Mouse (Mus musculus) regulatory T cell (primary cell): Measurements from ENCODE around the gene Gng12.
"Not testable (repeated sequence)": the region's sequence is repeated elsewhere in the genome, so short reads cannot be mapped to it uniquely, and the experiment has no call there.

Experiments used
- in situ Hi-C: fragments of 300-600 bp; cut with MboI, MseI; formaldehyde crosslinking; loops from one replicate; pipeline ENCODE4 v1.15.1; 2025; ENCODE audit warnings: high pct_unique_total_duplicates

The Gng12 gene

DNA sequence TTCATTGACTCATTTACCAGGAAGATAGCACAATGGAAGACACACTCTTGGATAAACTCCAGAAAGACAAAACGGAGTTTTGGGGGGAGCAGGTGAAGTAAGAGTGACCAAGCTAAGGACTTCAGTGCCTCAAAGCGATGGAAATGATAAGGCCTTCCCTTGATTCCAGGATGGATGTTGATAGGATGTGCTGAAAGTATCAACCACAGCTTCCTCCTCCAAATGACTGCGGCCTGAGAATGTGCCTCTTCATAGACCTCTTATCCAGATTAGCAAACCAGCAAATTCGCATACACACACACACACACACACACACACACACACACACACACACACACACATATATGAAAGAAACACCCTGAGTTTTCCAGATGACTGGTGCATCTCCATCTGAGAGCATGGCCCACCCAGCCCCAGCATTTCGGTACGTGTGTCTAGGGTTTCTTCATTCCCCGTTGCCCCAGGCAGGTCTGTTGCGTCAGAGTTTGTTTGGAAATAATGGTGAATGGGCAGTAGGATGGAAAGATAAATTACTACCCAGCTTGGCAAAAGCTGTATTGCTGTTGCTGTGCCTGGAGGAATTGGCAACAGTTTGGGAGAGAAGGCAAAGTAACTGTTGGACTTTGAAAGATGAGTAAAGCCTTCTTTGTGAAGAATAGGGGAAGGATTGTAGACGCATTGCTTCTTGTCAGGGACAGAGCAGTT is 131.4 kb downstream of the Gng12 start:
- in situ Hi-C loops: loop anchor here (5.0 kb wide), 1 partner anchor 100 kb away; no protein-coding TSS in a partner anchor

GRCm38 (mm10) chr6:67029312-67029950 is 133.2 kb downstream of the Gng12 start:
- in situ Hi-C loops: loop anchor here (5.0 kb wide), 1 partner anchor 98 kb away; no protein-coding TSS in a partner anchor

GRCm38 (mm10) chr6:67029987-67030386 is 133.8 kb downstream of the Gng12 start:
- in situ Hi-C loops: loop anchor here (5.0 kb wide), 1 partner anchor 97 kb away; no protein-coding TSS in a partner anchor

DNA sequence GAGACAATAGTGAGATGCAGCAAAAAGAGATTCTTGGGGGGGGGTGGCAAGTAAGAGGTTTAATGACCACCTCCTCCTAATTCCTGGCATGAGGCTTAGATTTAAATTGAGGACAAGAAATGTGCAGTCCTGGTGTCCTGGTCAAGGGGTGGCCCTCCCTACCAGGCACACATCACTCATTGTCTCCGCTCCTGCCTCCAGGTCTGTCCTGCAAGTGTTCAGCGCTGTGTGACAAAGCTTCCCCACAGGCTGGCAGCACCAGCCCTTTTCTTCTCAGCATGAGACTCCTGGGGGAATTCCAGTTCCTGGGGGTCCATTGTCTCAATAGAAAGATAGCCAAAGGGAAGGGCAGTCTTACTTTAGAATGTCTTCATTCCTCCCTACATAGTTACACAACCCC is 134.2 kb downstream of the Gng12 start:
- in situ Hi-C loops: no loop called here

DNA sequence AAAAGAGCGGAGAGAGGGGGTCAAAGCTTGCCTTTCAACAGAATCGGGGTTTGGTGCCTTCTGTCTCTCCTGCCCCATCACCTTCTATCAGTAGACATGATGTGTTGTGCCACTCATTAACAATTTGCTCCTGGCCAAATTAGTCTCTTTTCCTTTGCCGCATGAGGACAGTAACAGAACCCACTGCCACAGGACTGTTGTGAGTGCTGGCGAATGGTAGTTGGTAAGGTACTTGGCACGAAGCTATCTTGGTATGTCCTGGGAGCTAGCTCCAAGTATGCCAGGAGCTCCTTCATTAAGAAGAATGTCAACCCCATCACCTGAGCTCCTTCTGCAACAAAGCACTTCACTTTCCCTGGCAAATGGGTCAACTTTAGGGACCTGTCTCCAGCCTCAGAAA is 134.6 kb downstream of the Gng12 start:
- in situ Hi-C loops: no loop called here

GRCm38 (mm10) chr6:67032551-67032950 is 136.4 kb downstream of the Gng12 start:
- in situ Hi-C loops: not testable (repeated sequence)

DNA sequence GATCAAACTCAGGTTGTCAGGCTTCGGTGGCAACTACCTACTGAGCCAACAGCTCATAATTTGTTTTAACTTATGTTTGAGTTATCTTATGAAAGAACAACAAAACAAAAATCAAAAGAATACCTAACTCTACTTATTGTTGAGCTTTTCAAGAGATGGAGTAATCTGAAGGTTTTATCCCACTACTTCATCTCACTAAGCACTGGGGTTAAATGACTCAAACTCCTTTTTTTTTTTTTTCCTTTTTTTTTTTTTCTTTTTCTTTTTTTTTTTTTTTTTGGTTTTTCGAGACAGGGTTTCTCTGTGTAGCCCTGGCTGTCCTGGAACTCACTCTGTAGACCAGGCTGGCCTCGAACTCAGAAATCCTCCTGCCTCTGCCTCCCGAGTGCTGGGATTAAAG is 136.8 kb downstream of the Gng12 start:
- in situ Hi-C loops: not testable (repeated sequence)

DNA sequence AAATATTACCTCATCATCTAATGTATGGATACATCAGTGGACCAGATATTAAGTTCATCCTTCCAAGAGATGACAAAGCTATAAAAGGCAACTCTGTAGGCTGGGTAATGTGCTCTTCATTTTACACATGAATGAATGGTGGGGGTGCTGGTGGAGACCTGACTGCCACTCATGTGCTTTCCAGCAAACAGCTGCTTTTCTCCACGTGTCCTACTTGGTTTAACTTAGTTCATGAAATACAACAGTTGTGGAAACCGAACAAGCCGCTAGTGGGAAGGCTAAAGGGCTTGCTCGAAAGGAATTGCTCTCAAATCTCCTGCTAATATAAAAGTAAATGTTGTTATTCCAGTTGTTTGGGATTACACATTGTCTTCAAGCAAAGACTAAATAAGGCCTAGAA is 137.4 kb downstream of the Gng12 start:
- in situ Hi-C loops: no loop called here

- in situ Hi-C loops: loop anchor here (5.0 kb wide), 1 partner anchor 123 kb away; no protein-coding TSS in a partner anchor
These were observed 138.3 kb downstream of the Gng12 start for GRCm38 (mm10) chr6:67034331-67035130.

GRCm38 (mm10) chr6:67035388-67036299 is 139.4 kb downstream of the Gng12 start:
- in situ Hi-C loops: loop anchor here (5.0 kb wide), 1 partner anchor 122 kb away; no protein-coding TSS in a partner anchor

DNA sequence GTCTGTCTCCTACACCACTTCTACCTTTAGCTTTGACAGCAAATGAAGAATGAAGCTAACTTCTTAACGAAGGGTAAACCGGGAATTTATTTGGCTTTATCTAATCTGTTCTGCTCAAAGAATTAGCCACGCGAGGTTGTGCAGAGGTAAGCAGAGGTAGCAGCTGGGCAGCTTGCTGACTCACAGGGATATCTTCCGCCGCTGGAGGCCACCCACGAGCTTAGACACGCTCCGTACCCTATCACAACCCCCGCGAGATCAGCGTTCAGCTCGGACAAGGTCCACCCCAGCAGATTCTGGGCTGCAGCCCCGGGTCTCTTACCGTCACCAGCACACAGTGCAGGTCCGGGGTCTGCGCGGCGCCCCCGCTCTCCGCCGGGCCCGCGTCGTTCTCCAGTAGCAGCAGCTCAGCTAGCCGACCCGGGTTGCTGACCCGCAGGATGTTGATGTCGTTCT is 140.2 kb downstream of the Gng12 start:
- in situ Hi-C loops: loop anchor here (5.0 kb wide), 1 partner anchor 121 kb away; no protein-coding TSS in a partner anchor

DNA sequence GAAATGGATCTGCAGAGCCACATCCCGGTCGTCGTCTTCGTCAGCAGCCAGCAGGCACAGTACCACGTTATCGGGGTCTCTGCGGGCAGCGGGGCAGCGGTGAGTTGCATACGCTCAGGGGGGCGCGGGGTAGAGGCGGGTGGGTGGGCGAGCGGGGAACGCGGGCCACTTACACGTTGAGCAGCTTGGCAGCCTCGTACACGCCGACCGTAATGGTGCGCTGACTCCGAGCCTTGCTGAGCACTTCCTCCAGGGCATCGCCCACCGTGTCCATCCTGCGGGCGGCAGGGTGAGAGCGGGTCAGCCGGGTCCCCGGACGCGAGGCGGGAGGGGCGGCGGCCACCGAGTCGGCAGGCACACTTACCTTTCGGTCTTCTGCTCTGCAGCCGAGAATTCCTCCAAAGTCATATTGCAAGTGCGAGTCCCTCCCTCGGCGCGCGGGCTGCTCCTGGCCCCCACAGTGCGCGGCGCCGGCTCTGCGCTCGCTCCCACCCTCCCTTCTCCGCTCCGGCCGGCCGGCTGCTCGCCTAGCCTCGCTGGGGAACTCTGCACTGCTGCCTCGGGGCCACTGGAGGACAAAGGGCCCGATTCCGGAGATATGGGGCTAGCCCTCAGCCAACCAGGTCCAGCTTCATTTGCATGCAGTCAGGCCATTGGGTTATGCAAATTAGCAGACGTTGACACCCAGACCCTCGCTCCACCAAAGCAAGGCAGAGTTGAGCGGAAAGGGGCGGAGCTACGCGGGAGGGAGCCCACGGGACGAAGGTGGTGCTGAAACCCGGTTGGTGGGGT is 140.8 kb downstream of the Gng12 start, which contains the start of gene Gadd45a:
Gadd45a (minus strand) TSS at position 621 of the 792 bp plus-strand sequence.
- in situ Hi-C loops: loop anchor here (5.0 kb wide), 1 partner anchor 120 kb away; no protein-coding TSS in a partner anchor

DNA sequence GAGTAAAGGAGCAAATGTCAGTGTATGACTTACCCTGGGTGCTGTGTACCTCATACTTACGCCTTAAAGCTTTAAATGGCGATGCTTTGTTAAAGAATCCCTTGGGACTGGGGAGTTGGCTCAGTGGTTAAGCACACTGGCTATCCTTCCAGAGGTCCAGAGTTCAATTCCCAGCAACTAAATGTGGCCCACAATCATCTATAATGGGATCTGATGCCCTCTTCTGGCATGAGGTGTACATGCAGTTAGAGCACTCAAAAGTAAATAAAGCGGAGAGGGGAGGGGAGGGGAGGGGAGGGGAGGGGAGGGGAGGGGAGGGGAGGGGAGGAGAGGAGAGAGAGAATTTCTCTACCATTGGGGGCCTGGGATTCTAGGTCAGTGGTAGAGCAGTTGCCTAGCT is 142.8 kb downstream of the Gng12 start:
- in situ Hi-C loops: loop anchor here (5.0 kb wide), 1 partner anchor 118 kb away; no protein-coding TSS in a partner anchor

GRCm38 (mm10) chr6:67040904-67041410 is 144.8 kb downstream of the Gng12 start:
- in situ Hi-C loops: no loop called here

- in situ Hi-C loops: no loop called here
These were observed 149.2 kb downstream of the Gng12 start for GRCm38 (mm10) chr6:67045424-67045823.

DNA sequence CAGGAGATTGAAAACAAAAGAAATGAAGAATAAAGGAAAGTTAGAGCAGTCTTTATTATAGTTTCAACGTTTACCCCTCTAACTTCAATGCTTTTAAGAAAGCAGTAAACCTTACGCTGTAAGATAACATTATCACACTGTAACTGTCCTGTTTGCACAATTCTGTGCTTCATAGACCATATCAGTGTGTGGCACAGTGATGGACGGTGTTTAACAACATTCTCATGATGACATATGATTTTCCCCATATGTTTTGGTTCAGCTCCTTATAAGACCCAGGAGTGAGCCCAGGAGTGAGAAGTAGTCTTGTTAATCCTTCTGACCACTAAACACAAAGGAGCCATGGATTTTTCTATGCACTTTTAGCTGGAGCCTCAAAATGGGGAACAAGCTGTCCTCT is 150.7 kb downstream of the Gng12 start:
- in situ Hi-C loops: no loop called here

DNA sequence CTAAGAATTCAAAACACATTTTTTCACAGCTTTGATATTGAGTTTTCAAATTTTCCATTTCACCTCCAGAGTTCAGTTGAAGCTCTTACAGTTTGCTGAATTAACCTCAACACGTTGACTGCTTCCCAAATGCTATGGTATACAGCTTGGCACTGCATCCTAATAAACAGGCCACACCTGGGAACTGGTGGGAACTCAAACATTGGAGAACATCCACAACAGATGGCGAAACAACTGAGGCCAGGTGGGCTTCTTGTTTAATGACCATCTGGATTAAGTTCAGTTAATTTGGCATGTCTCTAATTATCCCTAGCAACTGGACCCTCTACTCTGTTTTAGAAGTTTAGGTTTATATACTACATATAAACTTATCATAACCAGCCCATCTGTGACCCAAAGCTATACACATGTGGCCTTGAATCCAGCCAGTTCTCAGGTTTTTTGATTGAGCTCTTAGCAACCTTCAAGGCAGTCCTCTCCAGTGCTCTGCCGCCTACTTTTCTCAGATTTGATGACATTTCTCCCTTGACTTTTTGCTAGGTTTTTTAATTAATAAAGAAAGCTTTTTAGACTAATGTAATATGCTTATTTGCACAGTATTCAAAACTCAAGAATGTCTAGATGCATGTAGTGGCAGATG is 152.0 kb downstream of the Gng12 start:
- in situ Hi-C loops: no loop called here

DNA sequence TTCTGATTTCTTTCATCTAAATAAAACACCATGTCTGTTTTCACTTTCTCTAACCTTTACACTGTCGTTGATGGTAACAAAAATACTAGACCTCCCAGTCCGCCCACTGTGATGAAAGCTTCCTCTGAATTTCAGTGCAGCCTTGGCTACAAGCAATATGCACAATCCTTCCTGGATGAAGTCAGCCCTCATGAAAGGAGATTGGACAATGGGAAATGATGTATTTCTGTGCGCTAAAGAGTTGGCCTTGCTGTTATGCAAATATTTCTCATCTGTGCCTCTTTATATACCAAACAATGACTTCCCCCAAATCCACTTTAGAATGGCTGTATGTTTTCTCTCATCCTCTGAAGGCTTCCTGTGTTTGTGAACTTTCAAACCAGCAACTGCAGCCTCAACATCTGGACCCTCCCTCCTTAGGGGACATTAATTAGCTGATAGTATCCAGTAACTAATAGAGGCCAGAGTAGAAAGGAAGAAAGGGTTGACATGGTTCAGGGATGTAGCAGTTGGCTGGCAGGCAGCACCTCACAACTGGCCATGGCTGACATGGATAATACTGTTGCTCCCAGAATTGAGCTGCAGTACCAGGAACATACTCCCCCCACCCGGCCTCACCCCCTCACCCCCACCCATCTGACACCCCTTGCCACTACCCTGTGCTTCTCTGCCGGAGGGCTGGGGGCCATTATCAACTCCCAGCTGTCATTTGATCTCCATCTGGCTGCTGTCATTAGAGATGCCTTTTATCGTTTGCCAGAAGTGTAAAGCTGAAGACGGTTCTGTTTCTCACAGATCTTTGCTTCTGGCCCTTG is 152.9 kb downstream of the Gng12 start:
- in situ Hi-C loops: no loop called here
